Mouse (Mus musculus): ENCODE measurements around the gene 2300002M23Rik. TPM values are rescaled to one million over a fixed set of nuclear protein-coding genes. Genes with fewer than 3 reads are reported as not detected.
A peak's percentile ranks its signal among the peaks of the same experiment; 100 is the strongest.

2300002M23Rik gene
- polyA plus RNA-seq, 1 experiment = not detected

GRCm38 (mm10) chr17:35569091-35569944 is 2.1 kb downstream of the 2300002M23Rik start:
- WGBS = 6% methylated on average over 28 of the region's 28 CpGs
- no peak for TF ChIP-seq POLR2A (IDR thresholded peaks at IDR 0.05; ENCODE audit: insufficient read depth, low read depth, low read length)
- no peak for TF ChIP-seq CTCF (IDR thresholded peaks at IDR 0.05; ENCODE audit: insufficient read depth, low read depth, low read length)
- peaks cover 12% of the 10 kb centered on the region for H3K4me1 ChIP-seq (ENCODE audit: control insufficient read depth, insufficient read depth, low read length)
- no peak overlapping the region for H3K4me3 ChIP-seq (ENCODE audit: insufficient read depth, low read depth, low read length)
- no peak overlapping the region for H3K27ac ChIP-seq (ENCODE audit: insufficient read depth, low read depth, low read length)

GRCm38 (mm10) chr17:35570836-35571235 is 3.6 kb downstream of the 2300002M23Rik start:
- 85% methylated on average over 14 of the region's 14 CpGs for WGBS
- TF ChIP-seq CTCF (IDR thresholded peaks at IDR 0.05; ENCODE audit: insufficient read depth, low read depth, low read length) (no peak), POLR2A (IDR thresholded peaks at IDR 0.05; ENCODE audit: insufficient read depth, low read depth, low read length) (no peak)
- Histone ChIP-seq H3K4me3 (ENCODE audit: insufficient read depth, low read depth, low read length) (no peak overlapping the region), H3K27ac (ENCODE audit: insufficient read depth, low read depth, low read length) (no peak overlapping the region), H3K4me1 (ENCODE audit: control insufficient read depth, insufficient read depth, low read length) (peaks cover 12% of the 10 kb centered on the region)

- WGBS = 99% methylated on average over 7 of the region's 7 CpGs
- peaks cover 12% of the 10 kb centered on the region for H3K4me1 ChIP-seq (ENCODE audit: control insufficient read depth, insufficient read depth, low read length)
- H3K4me3 ChIP-seq (ENCODE audit: insufficient read depth, low read depth, low read length) = no peak overlapping the region
- H3K27ac ChIP-seq (ENCODE audit: insufficient read depth, low read depth, low read length) = no peak overlapping the region
- no peak for TF ChIP-seq CTCF (IDR thresholded peaks at IDR 0.05; ENCODE audit: insufficient read depth, low read depth, low read length)
- no peak for TF ChIP-seq POLR2A (IDR thresholded peaks at IDR 0.05; ENCODE audit: insufficient read depth, low read depth, low read length)
Observed at GRCm38 (mm10) chr17:35571477-35571876, 4.2 kb downstream of the 2300002M23Rik start.

GRCm38 (mm10) chr17:35578211-35578610 is 11.0 kb downstream of the 2300002M23Rik start:
- Histone ChIP-seq H3K27ac (ENCODE audit: insufficient read depth, low read depth, low read length) (no peak overlapping the region), H3K4me1 (ENCODE audit: control insufficient read depth, insufficient read depth, low read length) (no peaks in the 10 kb centered on the region), H3K4me3 (ENCODE audit: insufficient read depth, low read depth, low read length) (no peak overlapping the region)
- WGBS = 18% methylated on average over 6 of the region's 6 CpGs
- no peak for TF ChIP-seq POLR2A (IDR thresholded peaks at IDR 0.05; ENCODE audit: insufficient read depth, low read depth, low read length)
- peak; percentile 72 for TF ChIP-seq CTCF (IDR thresholded peaks at IDR 0.05; ENCODE audit: insufficient read depth, low read depth, low read length)

DNA sequence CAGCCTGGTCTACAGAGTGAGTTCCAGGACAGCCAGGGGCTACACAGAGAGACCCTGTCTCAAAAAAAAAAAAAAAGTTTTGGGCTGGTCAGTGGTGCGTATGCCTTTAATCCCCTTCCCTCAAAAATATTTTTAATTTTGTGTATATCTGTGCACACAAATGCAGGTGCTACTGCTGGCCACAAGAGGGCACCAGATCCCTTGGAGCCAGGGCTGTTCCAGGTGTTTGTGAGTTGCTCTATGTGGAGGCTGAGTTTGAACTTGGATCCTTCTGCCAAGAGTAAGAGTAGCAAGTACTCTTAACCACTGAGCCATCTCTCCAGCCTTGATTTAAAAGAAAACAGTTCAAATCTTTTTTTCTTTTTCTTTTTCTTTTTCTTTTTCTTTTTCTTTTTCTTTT is 15.7 kb downstream of the 2300002M23Rik start:
- Histone ChIP-seq H3K4me1 (ENCODE audit: control insufficient read depth, insufficient read depth, low read length) (peaks cover 2% of the 10 kb centered on the region; the same call in 1 of the 2 replicates), H3K4me3 (ENCODE audit: insufficient read depth, low read depth, low read length) (no peak overlapping the region), H3K27ac (ENCODE audit: insufficient read depth, low read depth, low read length) (no peak overlapping the region)
- WGBS = 100% methylated on average over 1 of the region's 1 CpGs
- TF ChIP-seq CTCF (IDR thresholded peaks at IDR 0.05; ENCODE audit: insufficient read depth, low read depth, low read length) = no peak
- TF ChIP-seq POLR2A (IDR thresholded peaks at IDR 0.05; ENCODE audit: insufficient read depth, low read depth, low read length) = no peak

DNA sequence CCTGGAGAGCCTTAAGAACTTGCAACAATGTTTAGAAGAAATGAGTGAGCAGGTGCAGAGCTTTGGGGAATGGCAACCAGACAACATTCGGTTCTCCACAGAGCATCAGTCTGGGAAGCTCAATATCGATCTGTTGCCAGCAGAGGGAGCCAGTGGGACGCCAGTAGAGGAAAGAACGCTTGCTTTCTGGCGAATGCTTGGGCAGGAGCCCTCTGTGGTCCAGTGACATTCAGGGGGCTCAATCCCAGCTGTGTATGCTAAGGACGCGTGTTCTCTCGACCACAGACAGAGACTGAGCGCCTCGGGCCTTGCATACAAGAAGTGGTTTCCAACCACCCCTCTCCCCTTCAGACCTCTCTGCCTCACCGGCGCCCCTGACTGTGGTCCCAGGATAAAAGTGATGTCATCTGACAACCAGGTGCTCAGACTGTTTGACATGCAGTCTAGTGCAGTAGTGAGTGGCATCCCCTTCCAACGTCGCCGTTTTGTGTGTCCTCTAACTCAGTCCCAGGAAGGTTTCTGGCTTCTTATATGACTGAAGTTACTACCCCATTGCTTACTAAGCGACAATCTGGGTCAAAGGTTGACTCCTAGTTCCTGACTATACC is 17.2 kb downstream of the 2300002M23Rik start:
- H3K4me1 ChIP-seq (ENCODE audit: control insufficient read depth, insufficient read depth, low read length) = peaks cover 5% of the 10 kb centered on the region; the same call in 1 of the 2 replicates
- H3K27ac ChIP-seq (ENCODE audit: insufficient read depth, low read depth, low read length) = no peak overlapping the region
- WGBS = 12% methylated on average over 16 of the region's 16 CpGs
- TF ChIP-seq POLR2A (IDR thresholded peaks at IDR 0.05; ENCODE audit: insufficient read depth, low read depth, low read length) (no peak), CTCF (IDR thresholded peaks at IDR 0.05; ENCODE audit: insufficient read depth, low read depth, low read length) (peak; percentile 67)
- H3K4me3 ChIP-seq (ENCODE audit: insufficient read depth, low read depth, low read length) = no peak overlapping the region

- WGBS = 85% methylated on average over 1 of the region's 1 CpGs
- no peak overlapping the region for H3K4me3 ChIP-seq (ENCODE audit: insufficient read depth, low read depth, low read length)
- peaks cover 5% of the 10 kb centered on the region for H3K4me1 ChIP-seq (ENCODE audit: control insufficient read depth, insufficient read depth, low read length)
- TF ChIP-seq CTCF (IDR thresholded peaks at IDR 0.05; ENCODE audit: insufficient read depth, low read depth, low read length) = no peak
- TF ChIP-seq POLR2A (IDR thresholded peaks at IDR 0.05; ENCODE audit: insufficient read depth, low read depth, low read length) = no peak
- H3K27ac ChIP-seq (ENCODE audit: insufficient read depth, low read depth, low read length) = no peak overlapping the region
Observed at GRCm38 (mm10) chr17:35587291-35587690, 20.0 kb downstream of the 2300002M23Rik start.

GRCm38 (mm10) chr17:35588387-35588786 is 21.1 kb downstream of the 2300002M23Rik start:
- TF ChIP-seq POLR2A (IDR thresholded peaks at IDR 0.05; ENCODE audit: insufficient read depth, low read depth, low read length) (no peak), CTCF (IDR thresholded peaks at IDR 0.05; ENCODE audit: insufficient read depth, low read depth, low read length) (no peak)
- H3K4me3 ChIP-seq (ENCODE audit: insufficient read depth, low read depth, low read length) = no peak overlapping the region
- H3K4me1 ChIP-seq (ENCODE audit: control insufficient read depth, insufficient read depth, low read length) = peaks cover 5% of the 10 kb centered on the region
- H3K27ac ChIP-seq (ENCODE audit: insufficient read depth, low read depth, low read length) = no peak overlapping the region
- 27% methylated on average over 4 of the region's 4 CpGs for WGBS

Data from olfactory bulb, adult 2 months (tissue).